In genomic region chr13:120232447-120233049, GRCm38 (mm10) we compare ENCODE assay signal across 13 mouse cellular contexts. TPM values are rescaled to one million over a fixed set of nuclear protein-coding genes. Genes with fewer than 3 reads are reported as not detected.
"Had no signal": no experiment of that assay in that cellular context is flagged by ENCODE, and none has a peak within 500 bp of the region (broad histone marks: within the 10 kb centered on the region; RNA-seq: fewer than 3 reads in every experiment).

No protein-coding gene starts in this region.

RNA-seq across cellular contexts. Expression of gene Gm21731, which starts 6.4 kb away (rescaled TPM):
- total RNA-seq: layer of hippocampus, postnatal 25 days; left cerebral cortex, adult 2 months; left cerebral cortex, postnatal 14 days had no signal
- polyA plus RNA-seq: kidney, embryonic 16.5 days; limb, embryonic 10.5 days; limb, embryonic 14.5 days; liver, embryonic 11.5 days; liver, embryonic 15.5 days; lung, embryonic 14.5 days; midbrain, embryonic 14.5 days; neural tube, embryonic 13.5 days; spleen, adult 2 months; stomach, embryonic 16.5 days had no signal

RNA-seq across cellular contexts. Expression of gene Gm21762, which starts 16.8 kb away (rescaled TPM):
- total RNA-seq: layer of hippocampus, postnatal 25 days; left cerebral cortex, adult 2 months; left cerebral cortex, postnatal 14 days had no signal
- polyA plus RNA-seq: kidney, embryonic 16.5 days; limb, embryonic 10.5 days; limb, embryonic 14.5 days; liver, embryonic 11.5 days; liver, embryonic 15.5 days; lung, embryonic 14.5 days; midbrain, embryonic 14.5 days; neural tube, embryonic 13.5 days; stomach, embryonic 16.5 days had no signal

RNA-seq across cellular contexts. Expression of gene AF067061, which starts 30.4 kb away (rescaled TPM):
- total RNA-seq: layer of hippocampus, postnatal 25 days; left cerebral cortex, adult 2 months; left cerebral cortex, postnatal 14 days had no signal
- polyA plus RNA-seq: kidney, embryonic 16.5 days; limb, embryonic 10.5 days; limb, embryonic 14.5 days; liver, embryonic 11.5 days; liver, embryonic 15.5 days; lung, embryonic 14.5 days; midbrain, embryonic 14.5 days; neural tube, embryonic 13.5 days; stomach, embryonic 16.5 days had no signal
